Mouse (Mus musculus) megakaryocyte, embryonic 14.5 days (primary cell): ENCODE data around the gene Herc3.

Source experiments
- FLI1 ChIP-seq: IDR thresholded peaks from 2 replicates; pipeline ENCODE4 v1.6.1; 2012; ENCODE audit warnings: low read length, inconsistent platforms, mixed read lengths
- GATA1 ChIP-seq: IDR thresholded peaks from 3 replicates; pipeline ENCODE4 v1.6.1; 2012; ENCODE audit warnings: mixed read lengths, low read length, inconsistent platforms, borderline replicate concordance

DNA sequence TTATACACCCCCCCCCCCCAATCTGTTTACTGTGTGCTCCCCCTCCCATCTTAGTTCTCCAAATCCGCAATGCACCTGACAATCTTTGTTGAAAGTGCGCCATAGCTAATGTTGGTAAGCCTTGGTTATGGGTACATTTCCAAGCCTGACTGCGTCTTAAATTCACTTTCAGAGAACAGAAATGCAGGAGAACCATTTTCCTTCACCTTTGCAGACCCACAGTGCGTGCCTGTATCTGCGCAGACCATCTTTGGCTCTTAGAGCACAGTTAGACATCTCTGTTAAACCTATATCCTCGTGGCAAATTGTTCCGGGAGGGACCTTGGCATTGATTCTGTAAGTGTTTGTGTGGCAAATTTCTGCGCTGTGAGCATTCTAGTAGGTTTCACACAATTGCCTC, 76.1 kb downstream of the Herc3 start:
- no peak for TF ChIP-seq FLI1
- TF ChIP-seq GATA1, result no peak
